Mouse (Mus musculus) granulocyte monocyte progenitor cell, adult 5-6 weeks (primary cell): ENCODE results near the gene Zkscan1. TPM values are rescaled to one million over a fixed set of nuclear protein-coding genes. Genes with fewer than 3 reads are reported as not detected.
A peak's percentile ranks its signal among the peaks of the same experiment; 100 is the strongest.
"Not testable (repeated sequence)": the region's sequence is repeated elsewhere in the genome, so short reads cannot be mapped to it uniquely, and the experiment has no call there.

Experiments used
- ATAC-seq: replicated peaks from 2 replicates; pipeline ENCODE4 v1.8.0; 2016; ENCODE audit warnings: mild to moderate bottlenecking, moderate TSS enrichment, inconsistent platforms; ENCODE audit not compliant: poor library complexity, severe bottlenecking
- total RNA-seq, 2 experiments: library from RNA; stranded (forward) in 1 of 2; stranded (reverse) in 1 of 2; fragments of 200-712, 200-1000 nt in 1 of 2; fragments of >200 nt in 1 of 2; fragmentation: Nextera tagmentation in 1 of 2; gene quantifications; 2 replicates each; pipeline ENCODE4 v1.2.3; 2014 to 2017

Gene Zkscan1
- total RNA-seq (2014; fragmentation: Nextera tagmentation), result 21.5 and 26.8 TPM in 2 replicates
- total RNA-seq (2017), result 19.2 and 25.8 TPM in 2 replicates

DNA sequence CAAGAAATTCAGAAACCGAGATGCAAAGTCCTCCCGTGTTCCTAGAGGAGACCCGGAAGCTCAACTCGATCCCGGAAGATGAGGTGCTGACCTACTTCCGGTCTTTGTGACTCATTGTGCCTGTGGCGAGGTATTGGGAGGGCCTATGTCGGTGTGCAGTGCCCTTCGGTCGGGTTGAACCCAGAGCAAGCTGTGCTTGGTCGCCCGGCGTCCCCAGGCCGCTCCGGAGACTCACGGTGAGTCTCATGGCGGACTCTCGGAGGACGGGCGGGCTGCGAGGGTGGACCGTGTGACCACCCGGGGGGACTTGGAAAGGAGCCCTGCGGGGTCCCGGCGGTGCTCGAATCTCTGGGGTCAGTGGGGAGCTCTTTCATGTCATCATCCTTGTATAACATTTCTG lies at the start of gene Zkscan1:
TSS of gene Zkscan1 (plus strand) at position 89 of the 400 bp plus-strand sequence.
- ATAC-seq, result peak; percentile 100

DNA sequence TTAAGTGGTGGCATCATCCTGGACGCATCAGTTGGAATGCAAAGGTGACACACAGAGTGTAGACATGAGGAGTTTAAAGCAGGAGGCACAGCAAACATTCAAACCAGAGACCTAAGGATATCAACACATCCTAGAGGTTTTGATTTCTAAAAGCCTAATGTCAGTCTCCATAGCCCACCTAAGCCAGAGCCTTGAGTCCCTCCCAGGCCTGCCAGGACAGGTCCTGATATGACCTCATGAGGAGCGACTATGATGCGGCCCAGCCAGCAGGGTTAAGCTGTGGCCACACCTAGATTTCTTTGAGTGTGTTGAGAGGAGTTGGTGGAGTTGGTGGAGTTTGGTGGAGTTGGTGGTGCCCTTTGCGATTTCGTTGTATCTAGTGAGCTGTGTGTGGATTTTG lies 32.0 kb upstream of the Zkscan1 start, which contains the start of gene Smok3c:
TSS of gene Smok3c (plus strand) at position 301 of the 400 bp plus-strand sequence.
- not testable (repeated sequence) for ATAC-seq

DNA sequence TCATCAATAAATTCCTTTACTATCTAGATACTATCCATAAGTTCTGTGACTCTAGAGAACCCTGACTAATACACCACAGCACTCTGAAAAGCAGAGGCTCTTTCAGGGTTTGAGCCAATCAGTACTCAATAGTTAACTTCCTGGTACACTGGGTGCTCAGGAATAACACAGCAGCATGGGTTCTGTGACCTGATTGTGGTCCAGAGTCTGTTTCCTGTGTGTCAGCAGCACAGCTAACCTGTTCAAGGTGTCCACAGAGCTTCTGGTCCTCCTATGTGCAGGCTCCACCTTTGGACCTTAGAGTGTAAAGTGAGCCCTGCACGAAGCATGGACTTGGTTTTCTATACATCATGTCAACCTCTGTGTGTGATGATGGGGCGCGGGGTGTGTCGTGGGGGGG lies 11.1 kb upstream of the Zkscan1 start:
- no peak for ATAC-seq

DNA sequence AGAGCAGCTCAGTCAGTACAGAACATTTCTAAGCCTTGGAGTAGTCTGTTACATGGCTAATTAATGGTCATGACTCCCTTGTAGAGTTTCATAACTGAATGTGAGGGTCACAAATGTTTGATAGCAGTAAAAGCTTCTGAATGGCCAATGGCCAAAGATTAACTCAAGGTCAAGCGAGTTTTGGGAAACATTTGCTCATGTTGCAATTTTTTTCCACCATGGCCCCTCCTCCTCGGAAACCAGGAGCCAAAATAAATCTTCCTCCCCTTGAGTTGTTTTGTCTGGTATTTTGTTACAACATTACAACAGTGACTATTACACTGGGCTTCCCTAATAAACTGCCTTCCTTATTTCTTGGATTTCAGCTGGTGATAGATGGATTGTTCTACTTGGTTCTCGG lies 9.2 kb upstream of the Zkscan1 start:
- ATAC-seq, result no peak

DNA sequence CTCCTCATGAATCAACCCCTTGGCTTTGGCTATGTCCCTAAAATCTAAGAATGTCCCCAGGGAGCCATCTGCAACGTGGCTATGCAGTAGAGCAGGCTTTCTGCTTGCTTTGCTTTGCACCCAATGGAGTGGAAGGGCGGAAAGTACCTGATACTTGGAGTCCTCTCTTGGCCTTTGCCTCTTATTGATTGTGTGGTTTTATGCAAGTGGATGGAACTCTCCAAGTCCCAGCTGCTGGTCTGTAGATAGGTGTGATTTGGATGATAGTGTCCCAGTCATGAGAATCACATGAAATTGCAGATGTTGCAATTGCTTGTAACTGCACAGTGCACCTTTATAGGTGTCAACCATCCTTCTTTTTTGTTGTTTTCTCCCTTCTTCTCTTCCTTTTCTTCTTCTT lies 8.7 kb upstream of the Zkscan1 start:
- no peak for ATAC-seq

DNA sequence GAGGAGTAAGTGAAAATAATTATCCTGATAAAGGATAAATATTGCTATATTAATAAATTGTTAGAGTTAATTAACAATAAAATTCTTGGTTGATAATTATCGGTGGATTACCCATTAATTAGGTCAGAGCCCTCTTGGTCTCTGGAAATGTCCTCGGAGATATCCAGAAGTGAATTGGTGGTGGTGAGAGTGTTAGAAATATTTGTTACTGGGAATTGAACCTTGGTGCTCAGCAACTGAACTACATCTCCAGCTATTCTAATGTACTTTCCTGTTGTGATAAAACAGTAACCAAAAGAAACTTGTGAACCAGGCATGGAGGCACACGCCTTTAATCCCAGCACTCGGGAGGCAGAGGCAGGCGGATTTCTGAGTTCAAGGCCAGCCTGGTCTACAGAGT lies 4.4 kb upstream of the Zkscan1 start:
- no peak for ATAC-seq

DNA sequence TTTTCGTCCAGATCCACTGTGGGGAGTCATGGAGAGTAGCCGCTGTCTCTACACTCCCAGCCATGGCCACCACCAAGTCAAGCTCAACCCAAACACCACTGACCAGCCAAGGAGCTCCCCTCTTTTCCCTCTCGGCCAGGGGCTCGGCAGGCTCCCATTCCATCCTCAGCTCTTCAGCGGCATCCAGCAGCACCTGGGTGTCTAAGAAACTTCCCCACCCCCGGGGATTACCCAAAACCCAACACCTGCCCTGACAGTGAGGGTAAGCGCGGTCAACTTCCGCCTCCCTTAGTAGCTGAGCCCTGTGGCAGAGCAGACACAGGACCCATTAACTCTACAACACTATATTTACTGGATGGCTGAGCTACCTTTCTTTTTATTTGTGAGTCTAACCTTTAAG lies 3.4 kb upstream of the Zkscan1 start:
- ATAC-seq, result no peak

DNA sequence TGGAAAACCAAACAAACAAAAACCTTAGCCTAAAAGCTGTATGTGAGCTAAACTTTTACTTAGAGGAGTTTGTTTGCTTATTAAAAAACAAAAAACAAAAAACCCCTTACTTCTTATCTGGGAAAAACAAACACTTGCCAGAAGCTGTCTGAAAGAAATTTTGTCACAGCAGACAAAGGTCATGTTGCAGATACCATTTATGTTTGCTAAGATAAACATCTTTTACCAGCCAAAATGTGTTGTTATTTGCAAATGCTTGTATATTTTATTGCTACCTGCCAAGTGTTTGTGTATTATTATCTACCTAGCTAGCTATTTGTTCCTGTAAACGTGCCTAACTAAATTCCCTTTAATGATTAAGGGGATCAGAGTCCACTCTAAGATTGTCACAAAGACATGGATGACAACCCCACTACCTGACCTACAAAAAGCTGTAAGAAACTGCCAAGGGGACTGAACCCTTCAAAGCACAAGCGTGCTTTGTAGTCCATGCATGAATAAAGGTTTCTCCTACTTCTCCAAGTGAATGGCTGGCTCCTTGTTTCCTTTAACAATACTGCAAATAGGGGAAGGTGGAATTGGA lies 1.5 kb upstream of the Zkscan1 start:
- no peak for ATAC-seq

DNA sequence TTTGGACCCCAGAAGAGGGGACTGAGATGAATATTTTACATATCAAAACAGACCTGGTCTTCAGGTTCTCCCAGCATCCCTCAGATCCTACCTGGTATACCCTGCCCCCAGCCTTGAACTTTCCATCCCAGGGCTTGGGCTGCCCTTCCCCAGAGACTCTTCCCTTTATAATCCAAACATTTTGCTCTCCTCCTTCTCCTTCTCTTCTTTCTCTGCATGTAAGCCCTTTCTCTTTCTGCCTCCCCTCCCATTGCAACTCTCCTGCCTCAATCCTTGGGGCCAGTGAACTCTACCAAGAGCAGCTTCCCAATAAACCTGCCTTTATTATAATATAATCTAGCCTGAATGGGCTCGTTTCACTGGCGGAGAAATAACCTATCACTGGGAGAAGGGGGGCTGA lies 948 bp upstream of the Zkscan1 start:
- no peak for ATAC-seq

DNA sequence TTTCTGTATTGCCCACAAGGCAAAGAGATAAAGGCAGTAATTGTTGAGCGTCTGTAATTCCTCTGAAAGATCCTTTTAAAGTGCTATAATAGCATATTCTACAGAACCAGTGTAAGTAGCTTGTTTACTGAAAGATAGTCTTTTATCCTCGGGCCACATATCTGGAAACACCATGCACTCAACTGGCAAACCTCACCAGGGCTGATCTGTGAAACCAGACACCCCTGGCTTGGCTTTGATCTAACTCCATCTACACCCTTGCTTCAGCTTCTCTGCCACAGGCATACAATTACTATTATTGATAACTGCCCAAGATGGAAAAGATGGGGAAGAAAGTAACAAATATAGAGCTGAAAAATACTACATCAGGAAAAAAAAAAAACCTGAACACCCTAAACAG lies 377 bp upstream of the Zkscan1 start:
- ATAC-seq, result no peak

DNA sequence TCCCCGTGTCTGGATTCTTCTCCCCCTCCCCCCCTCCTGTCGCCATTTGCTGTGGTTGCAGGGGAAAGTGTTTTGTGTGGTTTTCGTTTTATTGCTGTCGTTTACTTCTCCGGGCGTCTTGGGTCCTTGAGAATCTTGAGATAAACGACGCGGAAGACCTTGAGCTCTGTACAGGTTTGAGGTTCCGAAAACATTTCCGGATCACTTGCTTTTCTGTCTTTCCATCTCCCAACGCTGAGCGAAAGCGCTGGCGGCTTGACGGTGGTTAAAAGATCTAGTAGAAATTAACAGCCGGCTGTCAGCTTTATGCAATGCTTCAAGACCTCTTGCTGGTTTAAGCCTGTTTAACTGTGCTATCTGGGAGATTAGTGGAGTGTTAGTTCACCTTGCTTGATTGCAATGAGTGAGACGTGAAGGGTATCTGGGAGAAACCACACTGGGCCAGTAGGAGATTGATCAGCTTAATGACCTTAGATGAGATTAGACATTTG lies 582 bp downstream of the Zkscan1 start:
- ATAC-seq, result 0 out of 2 replicates have a peak, but pooled peaks have one; percentile 1

DNA sequence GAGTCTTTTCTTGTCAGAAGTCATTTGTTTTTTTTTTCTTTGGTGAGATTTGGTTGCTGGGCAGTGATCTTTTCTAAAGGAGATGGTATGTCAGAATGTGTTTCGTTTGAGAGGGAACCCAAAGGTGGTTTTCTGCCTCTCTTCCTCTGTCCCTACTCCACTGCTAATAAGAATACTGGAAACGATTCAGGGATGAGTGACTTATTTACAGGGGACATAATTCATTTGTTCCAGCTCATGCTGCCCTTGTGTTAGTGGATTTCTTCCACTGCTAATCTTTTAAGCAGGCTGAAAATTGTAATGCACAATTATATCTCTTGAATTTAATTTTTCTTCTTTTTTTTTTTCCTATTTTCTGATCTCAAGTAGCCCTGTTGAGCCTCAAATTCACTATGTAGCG lies 2.0 kb downstream of the Zkscan1 start:
- ATAC-seq, result no peak

DNA sequence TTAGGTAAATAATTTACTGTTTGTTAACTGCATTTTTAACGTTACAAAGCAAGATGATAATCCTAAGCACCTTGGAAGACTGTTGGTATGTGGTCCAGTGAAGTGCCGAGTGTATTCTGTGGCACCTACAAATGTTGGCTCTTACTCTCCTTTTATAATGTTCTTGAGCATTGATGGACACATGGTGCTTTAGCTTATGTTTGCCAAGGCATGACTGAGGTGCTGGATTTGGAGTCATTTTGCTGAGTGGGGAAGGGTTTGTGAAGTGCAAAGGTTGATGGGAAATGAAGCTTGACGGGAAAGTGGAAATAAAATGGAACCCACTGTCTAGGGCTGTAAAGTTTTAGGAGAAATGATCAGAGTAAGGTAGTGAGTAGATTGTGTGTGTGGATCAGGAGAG lies 3.5 kb downstream of the Zkscan1 start:
- ATAC-seq, result no peak

DNA sequence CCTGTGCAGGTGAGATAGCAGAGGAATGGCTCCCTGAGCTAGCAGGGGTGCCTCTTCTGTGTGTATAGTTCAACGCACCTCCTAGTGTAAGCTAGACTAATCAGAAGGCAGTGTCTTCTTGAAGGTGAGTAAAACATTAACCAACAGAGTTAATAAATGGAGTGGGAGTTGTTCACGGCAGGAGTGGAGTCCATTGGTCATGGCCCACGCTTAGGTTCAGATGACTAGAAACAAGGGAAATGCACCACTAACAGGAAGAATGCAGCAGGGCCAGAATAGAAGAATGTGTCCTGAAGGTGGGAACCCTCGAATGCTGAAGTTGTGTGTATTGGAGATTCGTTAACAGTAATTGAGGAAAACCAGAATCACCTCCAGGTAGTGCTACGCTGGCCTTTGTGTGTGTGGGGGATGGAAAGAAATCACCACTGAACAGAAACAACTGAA lies 4.2 kb downstream of the Zkscan1 start:
- no peak for ATAC-seq

DNA sequence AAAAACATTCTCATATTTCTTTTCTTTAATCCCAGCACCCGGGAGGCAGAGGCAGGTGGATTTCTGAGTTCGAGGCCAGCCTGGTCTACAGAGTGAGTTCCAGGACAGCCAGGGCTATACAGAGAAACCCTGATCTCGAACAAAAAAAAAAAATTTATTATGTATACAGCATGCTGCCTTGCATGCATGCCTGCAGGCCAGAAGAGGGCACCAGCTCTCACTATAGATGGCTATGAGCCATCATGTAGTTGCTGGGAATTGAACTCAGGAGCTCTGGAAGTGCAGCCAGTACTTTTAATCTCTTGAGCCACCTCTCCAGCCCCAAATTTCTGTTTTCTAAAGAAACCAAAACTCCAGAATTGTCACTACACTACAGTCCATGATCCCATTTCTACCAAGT lies 5.4 kb downstream of the Zkscan1 start:
- ATAC-seq, result no peak

DNA sequence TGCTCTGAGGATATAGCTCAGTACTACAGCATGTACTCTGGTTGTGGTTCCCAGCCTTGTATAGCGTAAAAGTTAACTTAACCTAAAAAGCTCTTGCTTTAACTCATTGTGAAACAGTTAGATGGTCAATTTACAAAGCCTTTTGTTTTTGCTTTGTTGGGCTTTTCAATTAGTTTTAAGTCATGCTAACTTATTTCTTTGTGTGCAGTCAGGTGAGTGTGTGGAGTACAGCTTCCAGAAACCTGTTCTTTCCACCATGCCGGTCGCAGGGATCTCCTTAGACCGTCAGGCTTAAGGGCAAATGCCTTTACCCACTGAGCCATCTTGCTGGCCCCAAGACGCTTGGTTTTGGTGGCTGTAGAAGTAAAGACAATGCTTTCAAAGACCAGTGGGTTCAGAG lies 5.9 kb downstream of the Zkscan1 start:
- ATAC-seq, result no peak

DNA sequence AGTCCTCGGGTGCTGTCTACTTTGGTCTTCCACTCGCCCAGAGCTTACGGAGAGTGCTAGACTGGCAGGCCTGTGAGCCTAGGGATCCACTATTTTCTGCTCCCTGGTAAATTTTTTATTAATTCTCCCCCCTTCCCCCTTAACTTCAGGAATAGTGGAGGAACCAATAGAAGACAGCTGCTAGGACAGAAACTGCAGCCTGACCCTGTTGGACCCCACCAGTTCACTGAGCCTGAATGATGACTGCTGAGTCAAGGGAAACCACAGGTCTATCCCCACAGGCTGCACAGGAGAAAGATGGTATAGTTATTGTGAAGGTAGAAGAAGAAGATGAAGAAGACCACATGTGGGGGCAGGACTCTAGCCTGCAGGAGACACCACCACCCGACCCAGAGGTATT lies 7.9 kb downstream of the Zkscan1 start:
- no peak for ATAC-seq

DNA sequence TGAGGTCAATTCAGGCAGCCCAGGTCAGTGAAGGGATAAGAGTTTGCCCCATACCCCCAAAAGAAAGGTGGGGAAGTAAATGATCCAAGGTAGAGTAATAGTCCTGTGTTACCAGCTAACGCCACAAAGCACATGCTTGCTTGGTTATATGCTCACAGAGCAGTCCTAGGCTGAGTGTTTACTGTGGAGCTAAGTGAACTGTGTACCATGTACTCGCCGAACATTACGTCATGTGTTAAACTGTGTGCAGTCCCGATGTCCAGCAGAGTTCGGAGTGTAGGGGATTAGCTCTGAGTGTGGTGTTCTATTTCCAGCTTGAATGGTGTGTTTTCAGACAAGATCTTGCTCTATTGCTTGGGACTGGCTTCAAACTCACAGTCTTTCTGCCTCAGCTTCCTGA lies 9.6 kb downstream of the Zkscan1 start:
- ATAC-seq, result no peak

DNA sequence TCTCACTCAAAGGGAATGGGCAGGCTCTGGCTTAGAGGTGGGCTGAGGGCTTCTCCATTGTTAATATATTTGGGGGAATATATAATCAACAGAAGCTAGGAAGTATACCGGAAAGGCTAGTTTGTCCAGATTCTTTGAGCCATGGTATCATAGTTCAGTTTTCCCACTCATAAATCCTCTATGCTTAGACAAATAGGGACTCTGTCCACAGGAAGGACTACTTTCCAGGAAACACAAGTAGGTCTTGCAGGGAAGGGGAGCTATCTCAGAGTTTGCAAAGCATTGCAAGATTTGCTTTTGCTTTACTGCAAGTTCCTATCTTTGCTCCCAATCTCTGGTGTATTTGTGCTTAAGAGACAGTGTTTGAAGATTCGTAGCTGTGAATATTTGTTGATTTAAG lies 20.1 kb downstream of the Zkscan1 start:
- ATAC-seq, result no peak

DNA sequence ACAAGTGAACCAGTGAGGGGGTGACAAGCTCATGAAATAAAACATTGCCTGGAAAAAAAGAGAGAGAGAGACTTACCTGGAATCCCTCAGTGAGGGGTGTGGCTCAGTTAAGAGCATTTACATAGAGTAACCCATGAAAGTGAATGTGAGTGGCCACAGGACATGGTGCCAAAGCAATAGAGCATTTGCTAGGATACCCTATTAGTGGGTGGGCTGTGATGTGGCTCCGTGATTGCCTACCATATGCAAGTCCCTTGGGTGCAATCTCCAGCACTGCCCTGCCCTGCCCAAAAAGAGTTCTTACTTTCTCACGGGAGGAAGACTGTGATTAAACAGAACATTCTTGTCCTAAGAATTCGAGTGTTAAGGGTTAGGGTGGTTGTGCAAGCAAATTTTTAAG lies 22.2 kb downstream of the Zkscan1 start:
- ATAC-seq, result no peak

DNA sequence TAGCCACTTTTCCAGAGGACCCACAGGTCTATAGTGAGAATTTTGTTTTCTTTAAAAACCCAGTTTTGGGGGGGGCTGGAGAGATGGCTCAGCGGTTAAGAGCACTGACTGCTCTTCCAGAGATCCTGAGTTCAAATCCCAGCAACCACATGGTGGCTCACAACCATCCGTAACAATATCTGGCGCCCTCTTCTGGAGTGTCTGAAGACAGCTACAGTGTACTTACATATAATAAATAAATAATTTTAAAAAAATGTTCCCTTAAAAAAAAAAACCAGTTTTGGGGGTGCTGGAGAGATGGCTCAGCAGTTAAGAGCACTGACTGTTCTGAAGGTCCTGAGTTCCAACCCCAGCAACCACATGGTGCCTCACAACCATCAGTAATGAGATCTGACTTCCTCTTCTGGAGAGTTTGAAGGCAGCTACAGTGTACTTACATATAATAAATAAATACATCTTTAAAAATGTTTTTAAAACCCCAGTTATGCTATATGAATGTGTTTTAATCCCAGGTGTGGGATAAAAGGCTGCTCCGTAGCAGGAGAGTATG lies 25.0 kb downstream of the Zkscan1 start:
- ATAC-seq, result not testable (repeated sequence)
